Mouse (Mus musculus) Muller cell, postnatal 12 days (primary cell): ENCODE results near the gene Kif26b.
A peak's percentile ranks its signal among the peaks of the same experiment; 100 is the strongest.

Experiments used
- DNase-seq: peaks from one replicate; pipeline ENCODE4 v3.0.0-alpha.2; 2015; ENCODE audit errors: inconsistent ontology term

Gene Kif26b

DNA sequence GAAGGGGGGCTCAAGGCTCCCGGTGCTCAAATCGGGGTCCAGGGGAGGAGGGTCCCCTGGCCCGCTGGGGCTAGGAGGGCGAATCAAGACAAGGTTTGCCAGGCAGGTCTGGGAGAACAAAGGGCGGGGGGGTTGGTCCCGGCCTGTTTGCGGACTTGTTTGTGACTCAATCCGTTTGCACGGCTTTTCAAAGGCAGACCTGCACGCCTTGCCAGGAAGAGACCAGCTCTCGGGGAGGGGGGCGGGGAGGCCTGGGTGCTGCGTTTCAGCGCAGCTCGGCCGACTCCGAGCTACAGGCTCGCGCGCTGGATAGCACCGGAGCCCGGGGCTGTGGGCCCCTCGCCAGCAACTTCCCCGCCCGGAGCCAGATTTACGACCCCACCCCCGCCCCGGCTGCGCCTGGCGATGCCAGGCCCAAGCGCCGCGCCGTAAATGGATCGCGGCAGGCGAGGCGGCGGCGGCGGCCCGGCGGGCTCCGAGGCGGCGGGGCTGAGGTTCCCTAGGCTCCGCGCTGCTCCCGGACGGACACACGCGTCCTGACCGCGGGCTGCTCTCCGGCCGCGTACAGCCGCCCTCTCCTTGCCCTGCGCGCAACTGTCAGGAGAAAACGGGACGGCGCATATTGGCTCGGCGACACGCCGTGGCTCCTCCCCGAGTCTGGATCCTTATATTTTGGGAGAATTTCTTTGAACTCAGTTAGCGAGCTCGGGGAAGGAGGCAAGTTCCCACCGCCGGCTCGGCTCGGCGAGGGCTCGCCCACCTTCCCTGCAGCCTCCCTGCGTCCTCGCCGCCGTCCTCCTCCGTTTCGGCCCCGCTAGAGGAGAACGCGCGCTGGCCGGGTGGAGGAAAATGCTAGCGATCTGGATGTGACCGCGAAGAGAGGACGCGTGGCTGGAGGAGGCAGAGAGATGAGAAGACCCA lies at the start of gene Kif26b:
Gene Kif26b, plus strand, starts transcription at position 695 of the 921 bp plus-strand sequence.
- peak; percentile 72 for DNase-seq

DNA sequence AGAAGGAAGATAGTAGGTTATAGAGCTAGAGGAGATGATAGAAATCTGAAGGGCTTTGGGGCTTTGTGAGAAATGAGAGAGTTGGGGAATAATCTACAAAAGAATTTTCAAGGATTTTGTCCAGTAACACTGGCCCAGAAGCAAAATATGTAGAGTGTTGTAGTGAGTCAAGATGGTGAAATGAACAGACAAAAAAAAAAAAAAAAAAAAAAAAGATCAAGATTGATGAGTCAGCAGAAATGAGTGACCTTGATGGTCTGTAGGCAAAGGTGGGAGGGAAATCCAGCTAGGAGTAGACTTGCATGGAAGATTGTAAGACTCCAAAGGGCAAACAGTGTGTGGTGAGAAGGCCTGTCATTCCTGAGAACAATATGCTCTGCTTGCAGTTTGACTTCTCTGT lies 45.1 kb upstream of the Kif26b start:
- DNase-seq = no peak

DNA sequence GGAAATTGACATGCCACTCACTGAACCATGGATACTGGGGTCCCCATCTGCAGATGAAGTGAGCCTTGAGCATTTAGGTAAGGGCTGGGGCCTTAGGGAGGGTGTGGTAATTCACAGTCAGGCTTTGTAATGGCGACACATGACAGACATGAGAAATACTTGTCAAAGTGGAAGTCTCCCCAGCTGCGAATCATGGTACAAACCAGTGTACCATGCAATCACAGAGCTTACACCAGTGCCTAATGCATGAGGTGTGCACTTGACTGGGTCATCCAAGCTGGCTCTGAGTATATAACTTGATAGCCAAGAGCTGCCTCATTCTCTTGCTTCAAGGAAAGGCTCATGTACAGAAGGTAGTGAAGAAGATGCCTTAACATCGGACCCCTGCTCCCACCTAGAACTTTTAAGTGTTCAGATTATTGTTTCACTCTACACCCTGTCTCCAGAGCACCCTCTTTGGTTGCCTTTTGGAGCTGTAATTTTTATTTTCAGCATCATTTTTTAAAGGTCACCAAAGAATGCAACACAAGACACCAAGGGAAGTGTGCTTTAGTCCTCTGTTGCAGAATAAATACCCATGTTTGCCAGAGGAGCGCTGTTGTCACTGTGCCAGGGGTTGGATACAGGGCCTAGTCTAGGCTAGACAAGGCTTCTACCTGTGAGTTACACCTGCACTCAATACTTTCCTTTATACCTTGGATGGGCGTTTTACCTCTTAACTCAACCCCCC lies 43.6 kb upstream of the Kif26b start:
- no peak for DNase-seq

DNA sequence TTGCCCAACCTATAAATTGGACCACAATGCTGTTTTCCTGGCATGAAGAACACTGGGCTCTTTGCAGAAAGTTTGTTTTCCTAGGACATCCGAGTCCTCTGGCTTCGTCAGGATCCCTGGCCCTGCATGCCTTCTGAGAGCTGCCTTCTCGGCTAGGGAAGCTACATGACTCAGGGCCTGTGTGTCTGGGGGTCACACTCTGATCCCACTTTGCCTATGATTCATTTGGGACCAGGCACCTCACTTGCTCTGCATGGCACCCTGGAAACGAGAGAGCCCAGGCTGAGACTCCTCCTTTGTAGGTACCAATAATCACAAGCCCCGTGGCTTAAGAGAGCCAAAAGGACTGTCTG lies 43.1 kb upstream of the Kif26b start:
- DNase-seq = no peak

DNA sequence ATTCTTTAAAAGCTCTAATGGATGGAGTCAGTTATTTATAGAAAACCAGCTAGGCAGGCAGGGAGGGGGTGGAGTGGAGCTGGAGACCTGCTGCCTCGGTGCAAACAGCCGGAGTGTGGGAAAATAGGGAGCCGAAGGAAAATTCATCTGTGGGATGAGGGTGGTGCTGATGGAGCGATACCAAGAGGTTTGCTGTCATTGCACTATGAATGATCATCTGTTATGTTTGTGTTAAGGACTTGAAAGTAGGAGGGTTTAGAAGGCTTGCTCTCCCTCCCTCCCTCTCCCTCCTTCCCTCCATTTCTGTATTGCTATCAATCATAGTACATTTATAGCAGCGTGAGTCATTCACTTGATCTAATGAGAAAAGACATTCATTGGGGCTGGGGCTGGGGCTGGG lies 42.1 kb upstream of the Kif26b start:
- no peak for DNase-seq

DNA sequence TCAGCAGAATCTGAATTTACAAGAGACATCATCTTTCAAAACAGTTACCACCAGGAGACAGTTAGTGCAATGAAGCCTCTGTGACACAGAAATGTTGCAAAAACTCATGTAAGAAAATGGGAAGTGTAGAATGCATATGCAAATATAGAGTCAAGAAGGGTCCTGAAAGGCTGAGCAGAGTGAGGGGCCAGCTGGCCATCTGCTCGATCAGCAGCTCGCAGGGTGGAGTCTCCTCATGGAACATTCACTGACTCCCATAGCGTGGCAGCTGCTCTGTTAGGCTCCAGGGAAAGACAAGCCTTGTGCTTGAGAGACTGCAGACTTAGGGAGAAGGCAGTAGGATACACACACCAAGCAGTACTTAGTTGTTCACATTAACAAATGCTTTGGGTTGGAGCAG lies 39.8 kb upstream of the Kif26b start:
- no peak for DNase-seq

DNA sequence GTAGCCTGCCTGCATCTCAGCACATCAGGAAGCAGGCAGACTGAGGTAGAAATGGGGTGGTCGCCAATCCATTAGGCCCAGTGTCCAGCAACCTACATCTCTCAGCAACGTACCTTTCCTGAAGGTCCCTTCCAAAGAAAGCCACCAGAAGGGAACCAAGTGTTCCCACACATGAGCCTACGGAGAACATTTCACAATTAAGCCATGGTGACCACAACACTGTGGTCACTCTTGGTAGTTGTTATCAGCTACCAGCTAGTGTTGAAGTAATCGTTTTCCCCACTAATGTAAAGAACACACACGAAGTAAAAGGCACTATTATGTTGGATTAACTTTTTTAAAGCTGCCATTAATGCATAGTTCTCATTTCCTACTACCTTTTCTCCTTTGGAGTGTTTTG lies 37.2 kb upstream of the Kif26b start:
- DNase-seq = no peak

DNA sequence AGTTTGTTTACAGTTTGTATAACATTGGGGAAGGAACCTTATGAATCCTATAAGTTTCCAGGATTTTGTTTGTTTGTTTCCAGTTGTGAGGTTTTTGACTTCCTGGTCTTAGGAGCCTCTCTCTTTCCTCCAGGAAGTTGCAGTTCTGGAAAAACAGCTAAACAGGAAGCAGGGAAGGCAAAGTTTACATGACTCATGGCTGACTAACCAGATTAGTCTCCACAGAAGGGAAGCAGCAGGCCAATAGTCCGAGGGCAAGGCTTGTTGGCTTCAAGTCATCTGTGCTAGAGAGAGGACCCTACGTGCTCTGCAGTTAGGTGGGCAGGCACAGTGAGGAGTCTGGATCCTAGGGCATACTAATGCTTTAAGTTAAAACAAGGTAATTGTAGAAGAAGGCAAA lies 36.4 kb upstream of the Kif26b start:
- DNase-seq = peak; percentile 15

DNA sequence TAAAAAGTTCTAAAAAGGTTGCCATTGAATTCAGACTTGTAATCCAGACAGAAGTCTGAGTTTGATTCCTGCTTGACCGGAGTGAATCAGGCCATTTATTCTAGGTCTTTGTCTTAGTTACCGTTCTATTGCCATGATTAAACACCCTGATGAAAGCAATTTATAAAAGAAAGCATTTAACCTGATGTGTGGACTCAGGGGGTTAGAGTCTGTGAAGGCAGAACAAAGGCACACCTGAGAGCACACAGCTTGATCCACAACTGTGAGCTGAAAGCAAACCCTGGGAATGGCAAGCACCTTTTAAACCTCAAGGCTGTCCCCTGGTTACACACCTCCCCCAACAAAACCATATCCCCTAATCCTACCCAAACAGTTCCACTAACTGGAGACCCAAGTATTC lies 32.7 kb upstream of the Kif26b start:
- DNase-seq = no peak

DNA sequence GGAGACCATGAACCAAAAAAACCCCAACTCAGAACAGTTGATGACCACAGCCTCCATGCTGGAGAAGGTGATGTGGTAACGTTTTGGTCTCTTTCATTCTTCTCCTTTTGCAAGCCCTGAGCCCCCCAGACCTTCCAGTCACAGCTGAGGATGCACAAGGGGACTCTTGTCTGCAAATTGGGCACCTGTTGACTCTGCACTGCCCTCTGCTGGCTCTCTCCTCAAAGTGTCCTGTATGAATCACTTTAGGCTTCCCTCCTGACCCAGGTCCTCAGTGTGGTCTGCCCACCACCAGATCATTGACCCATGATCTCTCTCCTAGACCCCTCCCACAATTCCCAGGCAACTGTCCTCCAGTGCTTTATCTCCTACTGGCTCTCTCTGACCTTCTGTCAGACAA lies 32.1 kb upstream of the Kif26b start:
- no peak for DNase-seq

DNA sequence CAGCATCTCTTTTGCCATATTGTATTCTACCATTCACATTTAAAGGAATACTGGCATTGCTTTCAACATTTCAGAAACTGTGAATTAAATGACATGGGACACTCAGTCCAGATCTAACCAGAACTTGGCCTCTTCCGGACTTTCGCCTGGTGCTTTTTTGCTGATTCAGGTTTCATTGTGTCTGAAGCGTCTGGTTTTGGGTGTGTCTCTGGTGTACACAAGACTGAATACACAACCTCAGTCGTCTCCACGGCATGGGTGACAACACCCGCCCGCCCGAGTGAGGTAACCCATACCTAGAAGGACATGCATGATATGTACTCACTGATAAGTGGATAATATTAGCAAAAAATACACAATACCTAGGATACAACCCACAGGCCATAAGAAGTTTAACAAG lies 22.0 kb upstream of the Kif26b start:
- no peak for DNase-seq

DNA sequence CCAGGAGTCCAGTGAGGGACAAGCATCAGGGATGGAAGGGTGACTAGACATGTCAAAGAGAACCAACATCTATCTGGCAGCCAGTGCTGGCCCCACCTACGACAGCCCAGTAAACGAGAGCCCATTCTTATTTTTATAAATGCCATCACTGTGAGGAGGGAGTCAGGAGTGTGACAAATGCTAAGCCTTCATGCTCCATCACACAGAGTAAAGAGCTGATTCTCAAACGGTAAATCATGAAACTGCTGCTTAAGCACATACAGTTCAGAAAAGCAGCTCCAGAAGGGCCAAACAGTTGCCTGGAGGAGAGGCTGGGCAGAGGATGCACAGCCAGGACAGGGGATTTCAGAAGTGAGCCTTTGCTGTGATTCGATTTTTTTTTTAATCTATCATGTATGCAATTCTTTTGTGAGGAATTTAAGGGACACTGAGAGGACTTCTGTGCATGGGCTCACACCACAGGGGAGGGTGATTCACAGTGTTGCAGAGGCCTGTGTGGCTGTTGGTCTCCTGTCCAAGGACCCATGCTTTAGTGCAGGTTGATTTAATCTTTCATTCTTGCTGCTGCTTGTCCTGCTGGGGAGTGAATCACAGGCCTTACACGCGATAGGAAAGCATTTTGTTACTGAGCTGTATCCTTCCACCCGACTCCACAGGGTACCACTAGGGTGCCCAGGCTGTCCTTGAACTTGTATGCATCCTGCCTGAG lies 16.4 kb upstream of the Kif26b start:
- peak; percentile 56 for DNase-seq

DNA sequence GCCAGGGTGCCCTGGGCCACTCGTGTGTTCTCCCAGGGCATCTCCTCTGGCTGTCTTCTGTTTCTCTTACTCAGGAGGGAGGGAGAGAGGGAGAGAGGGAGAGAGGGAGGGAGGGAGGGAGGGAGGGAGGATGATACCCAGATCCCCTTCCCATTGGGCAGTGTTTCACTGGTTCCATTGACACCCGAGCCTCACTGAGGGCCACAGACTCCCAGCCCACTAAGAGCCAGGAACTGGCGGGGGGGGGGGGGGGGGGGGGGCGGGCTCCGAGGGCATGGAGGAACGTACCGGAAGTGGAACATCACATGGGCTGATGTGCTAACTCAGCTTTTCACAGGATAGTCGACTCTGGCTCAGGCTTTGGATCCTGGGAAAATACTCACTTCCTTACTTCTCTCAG lies 15.0 kb upstream of the Kif26b start:
- no peak for DNase-seq

DNA sequence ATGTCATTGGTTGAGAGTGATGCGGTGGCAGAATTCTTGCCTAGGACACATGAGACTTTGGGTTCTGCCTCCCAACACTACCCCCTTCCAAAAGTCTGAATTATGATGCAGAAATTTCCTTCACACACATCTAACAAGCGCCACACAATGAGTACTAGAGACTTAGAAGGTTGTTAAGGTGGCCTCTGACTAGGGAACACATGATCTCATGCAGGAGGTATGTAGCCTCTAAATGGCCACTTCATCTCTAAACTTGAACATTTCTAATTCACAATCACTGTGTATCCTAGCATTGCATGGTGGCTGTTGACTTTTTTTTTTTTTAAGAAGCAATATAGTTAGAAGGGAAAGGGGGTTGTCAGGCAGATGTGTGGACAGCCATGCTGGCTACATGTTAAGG lies 13.1 kb upstream of the Kif26b start:
- DNase-seq = no peak

DNA sequence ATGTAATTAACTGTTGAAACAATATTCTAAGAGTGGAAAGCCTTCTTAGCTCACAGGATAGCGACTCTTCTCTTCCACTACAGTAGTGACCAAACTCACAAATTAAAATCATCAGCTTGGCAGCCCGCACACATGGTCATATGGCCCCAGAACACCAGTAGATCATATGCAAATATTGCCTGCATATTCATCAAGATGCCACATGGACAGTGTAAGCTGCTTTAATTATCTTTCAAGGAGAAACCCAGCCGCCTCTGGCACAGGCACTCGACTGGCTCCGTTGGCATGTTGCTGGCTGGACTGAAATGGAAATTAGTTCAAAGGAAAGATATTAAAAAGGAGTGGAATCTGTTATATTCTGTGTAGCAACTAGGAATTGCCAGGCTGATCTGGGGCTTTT lies 6.5 kb upstream of the Kif26b start:
- no peak for DNase-seq

DNA sequence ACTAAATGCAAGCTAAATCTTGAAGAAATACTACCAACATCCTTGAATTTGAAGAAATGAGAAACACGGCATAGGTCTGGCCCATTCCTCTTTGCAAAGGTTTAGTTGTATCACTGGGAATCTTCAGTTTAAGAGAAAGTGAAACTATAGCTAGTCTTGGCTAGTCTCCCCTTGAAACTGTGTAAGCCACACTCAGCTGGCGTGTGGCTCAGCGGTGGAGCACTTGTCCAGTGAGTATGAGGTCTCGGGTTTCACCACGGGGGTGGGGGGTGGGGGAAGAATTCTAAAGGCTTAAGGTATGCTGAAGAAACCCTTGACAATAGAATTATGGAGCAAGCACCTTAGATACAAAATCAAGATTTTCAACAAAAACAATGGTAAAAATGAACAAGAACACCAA lies 5.8 kb upstream of the Kif26b start:
- no peak for DNase-seq

DNA sequence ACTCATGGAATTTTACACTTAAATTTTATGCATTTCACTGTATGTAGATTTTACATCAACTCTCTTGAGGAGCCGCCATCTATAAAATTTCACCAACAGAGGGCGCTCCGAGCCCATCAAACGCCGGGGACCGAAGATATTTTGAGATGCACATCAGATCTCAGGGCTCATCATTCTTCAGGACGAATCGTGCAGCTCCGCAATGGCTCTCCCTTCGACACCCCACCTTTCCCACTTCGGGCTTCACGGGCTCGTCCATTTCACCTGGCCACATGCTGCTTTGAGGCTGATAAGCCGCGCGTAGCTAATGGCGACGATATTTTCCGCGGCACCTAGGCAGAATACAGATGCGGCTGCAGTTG lies 1.8 kb upstream of the Kif26b start:
- DNase-seq = peak; percentile 77

DNA sequence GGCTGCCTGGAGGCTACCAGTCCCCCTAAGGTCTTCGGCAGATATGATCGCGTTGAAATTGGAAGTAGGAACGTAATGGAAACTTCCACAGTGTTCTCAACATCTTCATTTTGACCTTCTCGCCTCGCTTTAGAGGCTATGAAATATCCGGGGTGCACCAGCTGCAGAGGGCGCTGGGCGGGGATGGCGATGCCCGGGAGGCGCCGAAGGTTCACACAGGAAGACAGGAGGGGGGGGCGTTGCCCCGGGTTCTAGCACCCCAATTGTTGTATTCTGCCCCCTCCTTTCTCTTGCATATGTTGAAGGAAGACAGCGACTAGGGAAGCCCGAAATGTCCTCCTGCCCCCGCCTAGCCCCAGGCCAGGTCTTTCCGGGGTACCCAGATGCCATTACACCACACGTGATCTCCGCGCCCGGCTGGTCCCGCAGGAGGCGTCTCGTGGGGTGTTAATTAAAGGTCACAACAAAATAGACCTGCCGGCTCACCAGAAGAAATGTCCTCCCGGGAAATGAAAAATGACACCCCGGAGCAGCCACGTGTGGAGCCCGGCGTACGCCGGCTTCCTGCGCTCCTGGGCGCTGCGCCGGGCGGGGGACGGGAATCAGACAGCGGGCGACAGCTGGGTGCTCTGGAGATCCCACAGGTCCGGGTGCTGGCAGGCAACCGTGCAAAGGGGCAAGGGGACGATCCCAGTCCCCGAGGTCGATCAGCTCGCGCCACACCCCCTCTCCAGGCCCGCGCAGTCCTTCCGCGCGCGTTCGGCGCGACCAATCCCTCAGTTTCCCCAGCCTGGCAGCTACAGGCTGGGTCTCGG lies 1.2 kb upstream of the Kif26b start:
- DNase-seq = peak; percentile 50

DNA sequence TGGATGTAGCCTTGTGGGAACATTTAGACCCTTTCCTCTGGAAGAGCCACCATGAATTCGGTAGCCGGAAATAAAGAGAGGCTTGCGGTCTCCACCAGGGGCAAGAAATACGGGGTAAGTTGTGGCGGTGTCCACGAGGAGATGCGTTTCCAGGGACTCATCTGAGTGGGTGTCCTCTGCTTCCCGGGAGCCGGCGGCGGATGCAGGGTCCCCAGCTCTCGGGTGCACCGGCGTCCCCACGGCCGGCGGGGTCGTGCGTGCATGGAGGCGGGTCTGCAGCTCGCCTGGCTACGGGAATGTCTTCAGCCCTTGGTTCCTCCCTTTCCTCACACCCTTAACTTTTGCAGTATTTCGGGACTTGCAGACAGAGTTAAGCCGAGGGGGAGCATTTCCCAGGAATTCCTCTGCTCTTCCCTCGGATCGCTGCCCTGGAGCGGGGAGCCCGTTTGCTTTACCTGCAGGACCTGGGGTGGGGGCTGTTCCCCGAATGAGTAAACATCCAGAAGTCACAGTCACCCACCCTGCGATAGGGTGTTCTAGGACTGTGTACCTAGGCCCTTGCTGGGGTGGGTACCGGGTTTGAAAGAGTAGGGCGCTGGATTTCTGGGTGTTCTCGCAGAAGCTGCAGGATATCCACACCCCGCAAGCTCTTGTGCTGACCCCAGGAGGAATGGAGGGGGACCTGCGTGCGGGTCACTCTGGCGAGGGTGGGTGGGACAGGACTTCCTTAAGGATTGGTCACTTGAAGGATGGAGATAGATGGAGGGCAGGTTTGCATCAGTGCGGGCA lies 781 bp downstream of the Kif26b start:
- peak; percentile 33 for DNase-seq

DNA sequence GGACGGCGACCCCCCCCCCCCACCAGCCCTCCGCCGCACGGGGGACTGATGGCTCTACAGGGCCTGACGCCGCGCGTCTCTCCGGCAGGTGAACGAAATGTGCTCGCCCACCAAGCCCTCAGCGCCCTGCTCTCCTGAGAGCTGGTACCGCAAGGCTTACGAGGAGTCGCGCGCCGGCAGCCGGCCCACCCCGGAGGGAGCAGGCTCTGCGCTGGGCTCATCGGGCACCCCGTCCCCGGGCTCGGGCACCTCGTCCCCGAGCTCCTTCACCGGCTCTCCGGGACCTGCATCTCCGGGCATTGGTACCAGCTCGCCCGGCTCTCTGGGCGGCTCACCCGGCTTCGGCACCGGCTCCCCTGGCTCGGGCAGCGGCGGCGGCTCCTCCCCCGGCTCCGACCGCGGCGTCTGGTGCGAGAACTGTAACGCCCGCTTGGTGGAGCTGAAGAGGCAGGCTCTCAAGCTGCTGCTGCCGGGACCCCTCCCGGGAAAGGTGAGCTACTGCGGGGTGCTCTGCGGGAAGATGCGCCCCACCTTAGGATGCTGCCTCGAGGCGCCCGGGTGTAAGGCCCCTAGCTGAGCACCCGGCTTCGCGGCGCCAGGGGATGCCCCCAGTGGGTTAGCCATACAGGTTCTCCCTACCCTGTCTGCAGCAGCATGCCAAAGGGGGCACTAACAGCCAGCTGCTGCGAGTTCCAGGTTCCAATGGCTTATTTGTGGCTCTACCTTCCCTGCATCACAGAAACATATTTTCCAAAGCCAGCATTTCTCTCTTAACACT lies 1.6 kb downstream of the Kif26b start:
- DNase-seq = peak; percentile 85
